Mouse (Mus musculus) testis, adult 2 months (tissue): ENCODE data around the gene Mboat1. TPM values are rescaled to one million over a fixed set of nuclear protein-coding genes. Genes with fewer than 3 reads are reported as not detected.

Experiments used
- H3K27ac ChIP-seq: fragments of 200-500 bp; 2 replicates; pipeline ENCODE4 v1.5.1; 2012; ENCODE audit warnings: low read depth, low read length; ENCODE audit not compliant: control insufficient read depth, insufficient read depth
- H3K27me3 ChIP-seq: fragments of 200-500 bp; 2 replicates; pipeline ENCODE4 v1.6.1; 2012; ENCODE audit warnings: mild to moderate bottlenecking, low read length, moderate library complexity; ENCODE audit not compliant: control insufficient read depth, insufficient read depth
- H3K36me3 ChIP-seq: fragments of 200-500 bp; 2 replicates; pipeline ENCODE4 v1.6.1; 2012; ENCODE audit warnings: mild to moderate bottlenecking, low read length; ENCODE audit not compliant: control insufficient read depth, insufficient read depth
- H3K4me1 ChIP-seq: fragments of 200-500 bp; 2 replicates; pipeline ENCODE4 v1.6.1; 2012; ENCODE audit warnings: low read length; ENCODE audit not compliant: control insufficient read depth, insufficient read depth
- H3K4me3 ChIP-seq: fragments of 200-500 bp; 2 replicates; pipeline ENCODE4 v1.5.1; 2012; ENCODE audit warnings: low read depth, mild to moderate bottlenecking, low read length, moderate library complexity, mixed read lengths; ENCODE audit not compliant: control insufficient read depth
- CTCF ChIP-seq: fragments of 200-500 bp; IDR thresholded peaks from 2 replicates; pipeline ENCODE4 v1.5.1; 2012; ENCODE audit warnings: low read depth, mild to moderate bottlenecking, inconsistent platforms, low read length, moderate library complexity; ENCODE audit not compliant: control insufficient read depth, insufficient read depth, insufficient replicate concordance
- POLR2A ChIP-seq: fragments of 200-500 bp; IDR thresholded peaks from 2 replicates; pipeline ENCODE4 v1.6.1; 2012; ENCODE audit warnings: low read depth, mild to moderate bottlenecking, inconsistent platforms, low read length, moderate library complexity; ENCODE audit not compliant: control insufficient read depth
- polyA plus RNA-seq: library from polyadenylated mRNA; depleted of rRNA; stranded (reverse); fragments of >200 nt; gene quantifications from 2 replicates; pipeline ENCODE4 v1.2.3, GENCODE M21; 2012

Gene Mboat1
- polyA plus RNA-seq, 1 experiment, result 0.44 TPM

DNA sequence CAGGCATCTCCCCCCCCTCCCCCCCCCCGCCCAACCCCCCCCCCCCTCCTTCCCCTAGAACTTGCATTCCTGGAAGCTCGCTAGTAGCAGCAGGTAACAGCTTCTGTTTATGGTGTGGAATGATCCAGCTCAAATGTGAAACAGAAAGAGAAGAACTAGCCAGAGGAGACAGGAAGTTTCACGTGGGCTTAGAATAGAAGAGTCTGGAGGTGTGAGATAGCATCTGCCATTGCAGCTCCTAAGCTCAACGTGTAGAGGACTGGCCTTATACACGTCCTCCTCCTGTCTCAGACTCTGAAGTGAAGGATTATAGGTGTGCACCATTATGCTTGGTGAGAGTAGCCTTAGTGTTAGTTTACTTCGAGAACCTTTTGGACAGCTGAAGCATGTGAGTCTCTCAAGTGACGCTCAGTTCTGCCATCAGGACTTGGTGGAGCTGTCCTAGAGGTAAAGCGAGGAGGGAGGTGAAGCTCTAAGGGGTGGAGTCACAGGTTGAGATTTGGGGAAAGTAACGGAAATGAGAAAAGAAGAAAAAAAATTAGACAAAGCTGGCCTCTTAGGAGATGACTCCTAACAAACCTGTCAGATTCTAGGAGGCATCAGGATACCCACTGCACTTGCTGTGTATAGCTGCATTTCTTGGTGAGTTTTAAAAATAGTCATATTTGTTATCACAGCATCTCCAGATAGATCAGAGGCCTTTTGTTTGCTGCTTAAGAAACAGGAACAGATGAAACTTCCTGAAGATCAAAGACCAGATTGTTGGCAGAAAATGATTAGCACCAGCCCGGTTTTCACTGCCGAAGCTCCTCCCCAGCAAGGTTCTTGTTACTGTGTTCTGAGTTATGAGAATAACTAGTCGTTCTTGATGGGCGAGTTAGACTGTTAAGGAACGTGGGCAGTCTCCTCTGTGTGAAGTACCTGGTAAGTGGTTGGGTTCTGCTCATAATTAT is 30.1 kb downstream of the Mboat1 start:
- no peaks in the 10 kb centered on the region for H3K36me3 ChIP-seq
- no peaks in the 10 kb centered on the region for H3K4me1 ChIP-seq
- no peak for TF ChIP-seq CTCF
- TF ChIP-seq POLR2A, result no peak
- H3K4me3 ChIP-seq, result no peak overlapping the region
- no peaks in the 10 kb centered on the region for H3K27me3 ChIP-seq
- no peak overlapping the region for H3K27ac ChIP-seq

DNA sequence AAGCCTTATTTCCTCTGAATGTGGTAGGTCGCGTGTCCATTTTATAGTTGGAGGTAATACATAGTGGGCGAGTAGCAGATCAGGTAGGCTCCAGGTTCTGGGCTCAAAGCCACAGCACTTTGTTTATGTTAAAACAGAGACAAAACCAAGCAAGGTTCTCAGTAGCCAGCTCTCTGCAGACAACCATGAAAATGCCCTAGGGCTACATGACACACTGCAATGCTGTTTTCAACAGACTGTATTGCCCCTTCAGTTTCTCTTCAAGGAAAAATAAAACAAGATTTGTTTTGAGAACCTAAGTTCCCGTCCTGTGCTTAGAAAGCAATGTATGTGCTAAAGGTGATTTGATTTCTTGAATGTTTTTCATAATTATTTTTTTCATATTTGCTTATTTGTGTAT is 31.2 kb downstream of the Mboat1 start:
- no peaks in the 10 kb centered on the region for H3K36me3 ChIP-seq
- TF ChIP-seq POLR2A, result no peak
- no peak for TF ChIP-seq CTCF
- H3K4me3 ChIP-seq, result no peak overlapping the region
- H3K4me1 ChIP-seq, result no peaks in the 10 kb centered on the region
- no peaks in the 10 kb centered on the region for H3K27me3 ChIP-seq
- no peak overlapping the region for H3K27ac ChIP-seq

DNA sequence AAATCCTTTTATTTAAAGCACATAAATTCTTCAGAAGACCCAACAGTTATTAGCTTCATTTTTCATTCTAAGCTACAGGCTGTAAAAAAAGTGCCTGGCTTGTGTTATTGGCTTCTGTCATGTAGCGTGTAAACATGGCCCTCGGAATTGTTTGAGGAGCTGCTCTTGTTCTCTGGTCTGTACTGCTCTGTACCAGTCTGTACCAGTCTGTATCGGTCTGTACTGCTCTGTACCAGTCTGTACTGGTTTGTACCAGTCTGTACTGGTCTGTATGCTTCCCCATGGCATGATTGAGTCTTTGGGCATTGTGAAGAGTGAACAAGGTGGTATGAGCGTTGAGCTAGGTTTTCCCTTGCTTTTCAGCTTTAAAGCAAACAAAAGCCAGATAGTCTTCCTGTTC is 32.5 kb downstream of the Mboat1 start:
- Histone ChIP-seq H3K27me3 (no peaks in the 10 kb centered on the region), H3K36me3 (no peaks in the 10 kb centered on the region), H3K4me1 (no peaks in the 10 kb centered on the region), H3K27ac (no peak overlapping the region), H3K4me3 (no peak overlapping the region)
- TF ChIP-seq CTCF (no peak), POLR2A (no peak)

DNA sequence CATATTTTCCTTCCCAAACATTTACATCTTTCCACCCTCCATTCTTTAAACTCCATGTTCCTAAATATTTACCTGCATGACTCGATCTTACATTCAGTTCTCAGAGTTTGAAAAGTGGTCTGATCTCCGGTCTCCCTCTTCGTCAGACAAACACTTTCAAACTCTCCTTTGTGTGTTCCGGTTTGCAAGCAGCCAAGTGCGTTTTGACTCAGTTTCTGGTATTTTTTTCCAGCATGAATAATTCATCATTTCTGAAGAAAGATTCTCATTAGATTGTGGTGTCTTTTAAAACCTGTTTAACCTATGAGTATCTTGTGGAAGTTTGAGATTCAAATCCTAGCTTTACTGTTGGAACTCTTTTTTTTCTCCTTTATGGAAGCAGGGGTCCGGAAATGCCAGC is 33.8 kb downstream of the Mboat1 start:
- TF ChIP-seq POLR2A, result no peak
- no peak for TF ChIP-seq CTCF
- Histone ChIP-seq H3K27me3 (no peaks in the 10 kb centered on the region), H3K36me3 (no peaks in the 10 kb centered on the region), H3K27ac (no peak overlapping the region), H3K4me1 (no peaks in the 10 kb centered on the region), H3K4me3 (no peak overlapping the region)

DNA sequence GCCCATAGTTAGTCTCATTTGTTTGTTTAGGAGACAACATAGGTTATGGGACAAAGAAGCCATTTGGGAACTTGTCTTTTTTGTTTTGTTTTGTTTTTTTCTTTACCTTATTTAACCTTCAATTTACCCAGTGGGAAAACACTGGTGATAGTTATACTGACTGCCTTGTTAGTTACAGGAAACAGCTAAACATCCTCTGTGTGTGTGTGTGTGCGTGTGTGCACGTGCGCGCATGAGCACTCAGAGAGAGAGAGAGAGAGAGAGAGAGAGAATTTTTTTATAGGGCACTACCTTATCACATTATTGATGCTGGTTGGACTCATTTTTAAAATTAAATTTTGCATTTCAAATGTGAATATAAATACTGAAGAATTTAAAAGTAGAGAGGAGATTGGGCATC is 38.3 kb downstream of the Mboat1 start:
- no peaks in the 10 kb centered on the region for H3K36me3 ChIP-seq
- TF ChIP-seq CTCF, result no peak
- no peak for TF ChIP-seq POLR2A
- H3K27me3 ChIP-seq, result no peaks in the 10 kb centered on the region
- no peak overlapping the region for H3K4me3 ChIP-seq
- H3K27ac ChIP-seq, result no peak overlapping the region
- no peaks in the 10 kb centered on the region for H3K4me1 ChIP-seq

DNA sequence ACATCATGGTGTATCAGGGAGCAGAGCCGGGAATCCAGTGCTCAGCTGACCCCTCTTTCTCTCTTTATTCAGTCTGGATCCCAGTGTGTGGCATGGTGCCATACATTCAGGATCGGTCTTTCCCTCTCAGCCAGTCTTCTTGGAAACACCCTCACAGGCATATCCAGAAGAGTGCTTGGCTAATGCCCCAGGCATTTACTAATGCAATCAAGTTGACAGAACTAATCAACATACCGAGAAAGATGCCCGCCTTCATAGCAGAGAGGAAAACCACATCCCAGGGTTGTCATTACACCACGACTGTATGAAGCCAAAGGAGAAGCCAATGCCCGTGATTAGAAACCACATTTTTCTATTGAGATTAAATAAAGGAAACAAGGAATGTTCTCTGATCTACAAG is 41.1 kb downstream of the Mboat1 start:
- Histone ChIP-seq H3K4me3 (no peak overlapping the region), H3K36me3 (no peaks in the 10 kb centered on the region), H3K27ac (no peak overlapping the region), H3K27me3 (no peaks in the 10 kb centered on the region), H3K4me1 (no peaks in the 10 kb centered on the region)
- no peak for TF ChIP-seq POLR2A
- no peak for TF ChIP-seq CTCF

DNA sequence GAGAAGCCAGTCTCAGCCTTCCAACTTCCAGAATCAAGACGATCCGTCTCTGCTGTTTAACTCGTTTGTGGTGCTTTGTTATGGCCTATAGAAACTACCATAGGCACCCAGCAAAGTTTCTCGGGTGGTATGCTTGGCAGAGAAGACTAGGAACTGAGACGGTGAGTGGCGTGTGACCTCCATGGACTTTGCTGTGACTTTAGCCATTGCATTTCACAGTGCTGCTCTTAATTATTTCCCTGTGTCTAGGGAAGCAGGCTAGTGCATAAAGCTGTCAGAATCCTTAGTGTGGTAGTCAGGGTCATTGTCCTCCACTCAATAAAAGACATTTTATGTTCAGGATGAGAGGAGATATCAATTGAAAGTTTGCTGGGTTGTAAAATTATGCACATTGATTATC is 49.3 kb downstream of the Mboat1 start:
- Histone ChIP-seq H3K36me3 (no peaks in the 10 kb centered on the region), H3K4me1 (no peaks in the 10 kb centered on the region), H3K27me3 (no peaks in the 10 kb centered on the region), H3K27ac (no peak overlapping the region), H3K4me3 (no peak overlapping the region)
- TF ChIP-seq CTCF (no peak), POLR2A (no peak)
